Mouse (Mus musculus) brain, embryonic 14.5 days (tissue): ENCODE data around the gene Olfr1015.

Experiments
- CTCF ChIP-seq: fragments of 200-500 bp; IDR thresholded peaks from 2 replicates; pipeline ENCODE4 v1.5.1; 2012; ENCODE audit warnings: inconsistent platforms, mild to moderate bottlenecking, moderate library complexity, borderline replicate concordance; ENCODE audit not compliant: insufficient read depth, insufficient read length; ENCODE audit errors: extremely low read depth
- POLR2A ChIP-seq: fragments of 200-500 bp; IDR thresholded peaks from 2 replicates; pipeline ENCODE4 v1.6.1; 2012; ENCODE audit warnings: mild to moderate bottlenecking, inconsistent platforms, borderline replicate concordance; ENCODE audit not compliant: poor library complexity, insufficient read depth, insufficient read length, severe bottlenecking; ENCODE audit errors: extremely low read depth

- TF ChIP-seq CTCF (no peak), POLR2A (no peak)
Measured at GRCm38 (mm10) chr2:85766798-85767197, 15.0 kb upstream of the Olfr1015 start, which contains the start of gene Olfr1013.
